Mouse (Mus musculus) myocyte (in vitro differentiated cells): ENCODE results near the gene Rplp1. TPM values are rescaled to one million over a fixed set of nuclear protein-coding genes. Genes with fewer than 3 reads are reported as not detected.

Source experiments
- H3K27me3 ChIP-seq: one replicate; pipeline ENCODE4 v1.6.1; 2011; ENCODE audit not compliant: control insufficient read depth, insufficient read depth, insufficient read length
- H3K36me3 ChIP-seq: one replicate; pipeline ENCODE4 v1.6.1; 2011; ENCODE audit not compliant: control insufficient read depth, insufficient read depth
- H3K4me2 ChIP-seq: one replicate; pipeline ENCODE4 v1.6.1; 2011; ENCODE audit warnings: low read depth, control low read depth
- H3K4me3 ChIP-seq: one replicate; pipeline ENCODE4 v1.5.1; 2011; ENCODE audit warnings: mild to moderate bottlenecking, control low read depth, moderate library complexity
- H3K79me2 ChIP-seq: one replicate; pipeline ENCODE4 v1.6.1; 2011; ENCODE audit not compliant: control insufficient read depth, insufficient read depth
- H3ac ChIP-seq: one replicate; pipeline ENCODE4 v1.6.1; 2011; ENCODE audit not compliant: control insufficient read depth, insufficient read length
- CEBPB ChIP-seq: IDR thresholded peaks from 2 replicates; pipeline ENCODE4 v1.6.1; 2011; ENCODE audit warnings: mild to moderate bottlenecking, moderate library complexity; ENCODE audit not compliant: poor library complexity, insufficient read depth, severe bottlenecking
- E2F4 ChIP-seq: IDR thresholded peaks from one replicate; pipeline ENCODE4 v1.6.1; 2011; ENCODE audit warnings: mild to moderate bottlenecking, control low read depth, moderate library complexity; ENCODE audit not compliant: insufficient read depth
- MAX ChIP-seq: IDR thresholded peaks from one replicate; pipeline ENCODE4 v1.6.1; 2011; ENCODE audit warnings: low read depth, mild to moderate bottlenecking, control low read depth
- MYOD1 ChIP-seq, 3 experiments: IDR thresholded peaks; one replicate each; pipeline ENCODE4 v1.6.1; 2011; ENCODE audit warnings: control low read depth in 2 of 3, low read depth in 2 of 3, mild to moderate bottlenecking in 2 of 3, moderate library complexity in 1 of 3; ENCODE audit not compliant: insufficient read length in 2 of 3, control insufficient read depth in 1 of 3
- MYOG ChIP-seq, 3 experiments: IDR thresholded peaks; one replicate each; pipeline ENCODE4 v1.6.1; 2011; ENCODE audit warnings: control low read depth in 2 of 3, low read depth in 2 of 3, mild to moderate bottlenecking in 2 of 3; ENCODE audit not compliant: insufficient read length in 2 of 3, control insufficient read depth in 1 of 3, insufficient read depth in 1 of 3
- POLR2A ChIP-seq: IDR thresholded peaks from one replicate; pipeline ENCODE4 v1.6.1; 2011; ENCODE audit warnings: low read depth, mild to moderate bottlenecking, control low read depth, moderate library complexity; ENCODE audit not compliant: insufficient read length
- POLR2AphosphoS2 ChIP-seq: IDR thresholded peaks from one replicate; pipeline ENCODE4 v1.6.1; 2011; ENCODE audit warnings: low read depth, control low read depth; ENCODE audit not compliant: insufficient read length
- REST ChIP-seq: IDR thresholded peaks from one replicate; pipeline ENCODE4 v1.6.1; 2011; ENCODE audit warnings: mild to moderate bottlenecking, control low read depth, moderate library complexity; ENCODE audit not compliant: insufficient read depth, insufficient read length
- SRF ChIP-seq: IDR thresholded peaks from one replicate; pipeline ENCODE4 v1.6.1; 2011; ENCODE audit warnings: low read depth; ENCODE audit not compliant: control insufficient read depth, insufficient read length
- TCF12 ChIP-seq: IDR thresholded peaks from one replicate; pipeline ENCODE4 v1.6.1; 2011; ENCODE audit warnings: mild to moderate bottlenecking, control low read depth; ENCODE audit not compliant: poor library complexity, insufficient read depth, severe bottlenecking
- TCF3 ChIP-seq: IDR thresholded peaks from one replicate; pipeline ENCODE4 v1.6.1; 2011; ENCODE audit warnings: low read depth, control low read depth; ENCODE audit not compliant: insufficient read length
- USF1 ChIP-seq: IDR thresholded peaks from one replicate; pipeline ENCODE4 v1.6.1; 2011; ENCODE audit warnings: low read depth, mild to moderate bottlenecking, control low read depth, moderate library complexity
- polyA plus RNA-seq: library from polyadenylated mRNA; unstranded; fragments of >200 nt; fragmentation: generic; extraction: Trizol; gene quantifications from one replicate; pipeline ENCODE4 v1.2.1, GENCODE M21; 2012; ENCODE audit warnings: missing spikeins

The Rplp1 gene
- polyA plus RNA-seq, 1 experiment, result 9,411 TPM

- Histone ChIP-seq H3K4me3 (no peak overlapping the region), H3K4me2 (no peak overlapping the region), H3K79me2 (no peaks in the 10 kb centered on the region), H3ac (no peak overlapping the region), H3K36me3 (peaks cover 44% of the 10 kb centered on the region), H3K27me3 (no peaks in the 10 kb centered on the region)
- TF ChIP-seq MYOD1 (IDR thresholded peaks at IDR 0.05; ENCODE audit: control insufficient read depth in 1 of 3, insufficient read length in 2 of 3, low read depth in 2 of 3) (no peak), CEBPB (no peak)
These were observed 10.8 kb upstream of the Rplp1 start for GRCm38 (mm10) chr9:61925086-61925660.

- Histone ChIP-seq H3K36me3 (peaks cover 29% of the 10 kb centered on the region), H3K79me2 (no peaks in the 10 kb centered on the region), H3ac (no peak overlapping the region), H3K4me2 (no peak overlapping the region), H3K4me3 (no peak overlapping the region), H3K27me3 (no peaks in the 10 kb centered on the region)
- TF ChIP-seq MAX (no peak), USF1 (no peak), REST (no peak), POLR2AphosphoS2 (no peak), E2F4 (no peak), TCF12 (no peak), MYOG (IDR thresholded peaks at IDR 0.05; ENCODE audit: control insufficient read depth in 1 of 3, insufficient read depth in 1 of 3, insufficient read length in 2 of 3, low read depth in 2 of 3) (no peak), CEBPB (no peak), SRF (no peak), TCF3 (no peak), POLR2A (no peak)
These were observed 6.0 kb upstream of the Rplp1 start for GRCm38 (mm10) chr9:61920331-61920730.

- Histone ChIP-seq H3K27me3 (no peaks in the 10 kb centered on the region), H3K4me3 (no peak overlapping the region), H3K36me3 (peaks cover 23% of the 10 kb centered on the region), H3K4me2 (no peak overlapping the region), H3ac (no peak overlapping the region), H3K79me2 (no peaks in the 10 kb centered on the region)
- no peak for TF ChIP-seq MYOG (IDR thresholded peaks at IDR 0.05; ENCODE audit: control insufficient read depth in 1 of 3, insufficient read depth in 1 of 3, insufficient read length in 2 of 3, low read depth in 2 of 3)
- TF ChIP-seq REST, result no peak
- TF ChIP-seq POLR2A, result no peak
- no peak for TF ChIP-seq SRF
These were observed 5.1 kb upstream of the Rplp1 start for GRCm38 (mm10) chr9:61919464-61919863.

- H3K27me3 ChIP-seq, result no peaks in the 10 kb centered on the region
- no peak for TF ChIP-seq MYOG (IDR thresholded peaks at IDR 0.05; ENCODE audit: control insufficient read depth in 1 of 3, insufficient read depth in 1 of 3, insufficient read length in 2 of 3, low read depth in 2 of 3)
- no peak for TF ChIP-seq MYOD1 (IDR thresholded peaks at IDR 0.05; ENCODE audit: control insufficient read depth in 1 of 3, insufficient read length in 2 of 3, low read depth in 2 of 3)
- no peak for TF ChIP-seq POLR2A
- no peak for TF ChIP-seq SRF
- TF ChIP-seq MAX, result no peak
- no peak for TF ChIP-seq REST
- no peak for TF ChIP-seq E2F4
- no peak for TF ChIP-seq CEBPB
- TF ChIP-seq TCF12, result no peak
- TF ChIP-seq POLR2AphosphoS2, result no peak
- no peak for TF ChIP-seq USF1
- no peak overlapping the region for H3K4me3 ChIP-seq
- H3K4me2 ChIP-seq, result no peak overlapping the region
- peaks cover 9% of the 10 kb centered on the region for H3K79me2 ChIP-seq
- H3ac ChIP-seq, result no peak overlapping the region
- peaks cover 17% of the 10 kb centered on the region for H3K36me3 ChIP-seq
These were observed 3.1 kb upstream of the Rplp1 start for GRCm38 (mm10) chr9:61917436-61917835.

- Histone ChIP-seq H3K79me2 (peaks cover 9% of the 10 kb centered on the region), H3K4me3 (no peak overlapping the region), H3K4me2 (no peak overlapping the region), H3K36me3 (peaks cover 12% of the 10 kb centered on the region), H3ac (no peak overlapping the region), H3K27me3 (no peaks in the 10 kb centered on the region)
- TF ChIP-seq TCF12 (no peak), POLR2A (no peak), SRF (no peak), MAX (no peak), POLR2AphosphoS2 (no peak), TCF3 (no peak), CEBPB (no peak), USF1 (no peak), REST (no peak), E2F4 (no peak), MYOG (IDR thresholded peaks at IDR 0.05; ENCODE audit: control insufficient read depth in 1 of 3, insufficient read depth in 1 of 3, insufficient read length in 2 of 3, low read depth in 2 of 3) (no peak), MYOD1 (IDR thresholded peaks at IDR 0.05; ENCODE audit: control insufficient read depth in 1 of 3, insufficient read length in 2 of 3, low read depth in 2 of 3) (no peak)
These were observed 2.6 kb upstream of the Rplp1 start for GRCm38 (mm10) chr9:61916986-61917385.
